Mouse (Mus musculus): ENCODE data around the gene Adamts1. TPM values are rescaled to one million over a fixed set of nuclear protein-coding genes. Genes with fewer than 3 reads are reported as not detected.

The Adamts1 gene
- 14.8 and 16.0 TPM in 2 replicates for polyA plus RNA-seq (2016; fragmentation: Nextera tagmentation; extraction: Ambion mirVana)

DNA sequence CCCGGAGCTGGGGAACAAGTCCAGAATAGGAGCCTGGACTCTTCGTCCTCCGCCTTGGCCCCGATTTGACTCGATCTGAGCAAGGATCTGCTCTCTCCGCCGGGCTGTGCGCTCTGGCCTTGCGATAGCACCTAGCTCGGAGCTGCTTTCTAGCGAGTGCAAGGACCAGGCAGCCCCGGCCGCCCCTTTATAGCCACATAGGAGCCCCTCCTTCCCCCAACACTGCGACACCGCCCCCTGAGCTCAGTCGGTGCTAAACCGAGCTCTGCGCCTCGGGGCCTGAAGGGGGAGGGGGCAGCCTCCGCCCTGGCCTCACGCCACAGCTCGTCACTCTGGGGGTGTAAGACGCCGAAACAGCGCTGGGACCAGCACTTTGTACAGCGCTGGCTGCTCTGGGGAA is at the start of gene Adamts1:
Adamts1 (minus strand) TSS at position 160 of the 400 bp plus-strand sequence.
- under 1% methylated on average over 26 of the region's 26 CpGs for WGBS
- Histone ChIP-seq H3K4me1 (peaks cover 22% of the 10 kb centered on the region), H3K36me3 (peaks cover 5% of the 10 kb centered on the region; the same call in 1 of the 2 replicates), H3K4me2 (replicated peaks) (peak within 1 kb of the TSS; percentile 99), H3K4me3 (peak within 1 kb of the TSS; percentile 62), H3K27me3 (replicated peaks) (no peaks in the 10 kb centered on the region), H3K9me3 (no peaks in the 10 kb centered on the region), H3K27ac (0 out of 2 replicates have a peak within 1 kb of the TSS, but pooled peaks have one; percentile 37), H3K9ac (peak within 1 kb of the TSS; percentile 65)
- peak; percentile 74 for ATAC-seq (ENCODE audit: low FRiP score, low read depth)

DNA sequence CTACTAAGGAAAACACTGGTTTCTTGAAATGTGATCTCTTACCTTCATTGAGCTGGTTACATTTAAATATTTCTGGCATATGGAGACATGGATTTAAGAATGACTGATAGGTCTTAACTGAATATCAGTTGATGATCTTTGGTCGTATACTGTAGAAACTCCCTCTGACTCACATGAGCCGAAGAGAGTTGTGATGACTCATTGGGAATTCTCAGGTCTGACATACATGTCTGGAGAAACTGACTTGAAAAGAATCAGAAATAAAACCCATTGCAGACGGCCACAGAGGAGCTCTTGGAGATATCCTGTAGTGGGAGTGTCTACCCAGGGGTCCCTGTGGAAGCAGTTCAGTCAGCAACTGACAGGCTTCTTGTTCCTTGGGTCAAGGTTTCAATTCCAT is 24.2 kb upstream of the Adamts1 start:
- ATAC-seq (ENCODE audit: low FRiP score, low read depth), result no peak
- H3K9ac ChIP-seq, result no peak overlapping the region
- WGBS, result 78% methylated on average over 3 of the region's 3 CpGs

GRCm38 (mm10) chr16:85822330-85822916 is 19.5 kb upstream of the Adamts1 start:
- ATAC-seq (ENCODE audit: low FRiP score, low read depth), result no peak
- no peak overlapping the region for H3K27ac ChIP-seq
- H3K4me2 ChIP-seq (replicated peaks), result no peak overlapping the region
- H3K36me3 ChIP-seq, result no peaks in the 10 kb centered on the region
- H3K4me3 ChIP-seq, result no peak overlapping the region
- 80% methylated on average over 5 of the region's 5 CpGs for WGBS
- no peaks in the 10 kb centered on the region for H3K27me3 ChIP-seq (replicated peaks)
- no peak overlapping the region for H3K9ac ChIP-seq
- H3K4me1 ChIP-seq, result no peaks in the 10 kb centered on the region
- H3K9me3 ChIP-seq, result no peaks in the 10 kb centered on the region

More for the DNA sequence above, 24.2 kb upstream of the Adamts1 start:
- H3K27me3 ChIP-seq (replicated peaks), result no peaks in the 10 kb centered on the region
- H3K9me3 ChIP-seq, result no peaks in the 10 kb centered on the region
- H3K4me1 ChIP-seq, result no peaks in the 10 kb centered on the region
- no peaks in the 10 kb centered on the region for H3K36me3 ChIP-seq
- no peak overlapping the region for H3K4me3 ChIP-seq
- H3K27ac ChIP-seq, result no peak overlapping the region
- H3K4me2 ChIP-seq (replicated peaks), result no peak overlapping the region

- Histone ChIP-seq H3K4me2 (replicated peaks) (no peak overlapping the region), H3K27ac (no peak overlapping the region), H3K27me3 (replicated peaks) (no peaks in the 10 kb centered on the region), H3K4me1 (no peaks in the 10 kb centered on the region), H3K4me3 (no peak overlapping the region), H3K9me3 (no peaks in the 10 kb centered on the region), H3K9ac (no peak overlapping the region), H3K36me3 (no peaks in the 10 kb centered on the region)
- ATAC-seq (ENCODE audit: low FRiP score, low read depth), result peak; percentile 37; the same call in 1 of the 2 replicates
- WGBS, result 64% methylated on average over 5 of the region's 5 CpGs
Observed at GRCm38 (mm10) chr16:85819808-85820458, 17.0 kb upstream of the Adamts1 start.

- Histone ChIP-seq H3K27ac (no peak overlapping the region), H3K36me3 (no peaks in the 10 kb centered on the region), H3K4me1 (no peaks in the 10 kb centered on the region), H3K9ac (no peak overlapping the region), H3K9me3 (no peaks in the 10 kb centered on the region), H3K4me3 (no peak overlapping the region), H3K27me3 (replicated peaks) (no peaks in the 10 kb centered on the region), H3K4me2 (replicated peaks) (no peak overlapping the region)
- WGBS, result 94% methylated on average over 2 of the region's 2 CpGs
- no peak for ATAC-seq (ENCODE audit: low FRiP score, low read depth)
Observed at GRCm38 (mm10) chr16:85814116-85814515, 11.2 kb upstream of the Adamts1 start.

DNA sequence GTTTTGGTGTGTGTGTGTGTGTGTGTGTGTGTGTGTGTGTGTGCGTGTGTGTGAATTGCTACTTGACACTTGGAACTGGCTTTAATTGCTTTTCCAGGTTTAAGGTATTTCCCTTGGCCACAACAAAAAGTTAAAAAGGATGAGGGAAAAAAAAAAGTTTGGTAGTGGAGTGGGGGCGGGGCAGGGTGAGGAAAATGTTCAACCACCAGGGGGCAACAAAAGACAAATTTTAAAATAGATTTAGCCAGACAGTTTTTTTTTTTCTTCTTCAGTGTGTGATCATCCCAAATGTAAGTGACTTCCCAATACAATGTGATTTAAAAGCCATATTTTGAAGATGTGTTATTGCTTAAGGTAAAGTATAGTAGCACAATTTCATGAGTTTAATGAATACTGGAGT is 4.7 kb upstream of the Adamts1 start:
- H3K9me3 ChIP-seq, result no peaks in the 10 kb centered on the region
- no peak for ATAC-seq (ENCODE audit: low FRiP score, low read depth)
- WGBS, result 26% methylated on average over 2 of the region's 2 CpGs
- no peak overlapping the region for H3K9ac ChIP-seq
- no peak overlapping the region for H3K4me3 ChIP-seq
- no peak overlapping the region; the same call in 1 of the 2 replicates for H3K4me2 ChIP-seq (replicated peaks)
- no peaks in the 10 kb centered on the region for H3K36me3 ChIP-seq
- H3K27ac ChIP-seq, result no peak overlapping the region
- H3K27me3 ChIP-seq (replicated peaks), result no peaks in the 10 kb centered on the region
- H3K4me1 ChIP-seq, result peaks cover 9% of the 10 kb centered on the region; the same call in 1 of the 2 replicates

GRCm38 (mm10) chr16:85807072-85807471 is 4.2 kb upstream of the Adamts1 start:
- WGBS, result 24% methylated on average over 3 of the region's 3 CpGs
- H3K4me1 ChIP-seq, result peaks cover 12% of the 10 kb centered on the region
- no peak overlapping the region; the same call in 1 of the 2 replicates for H3K4me2 ChIP-seq (replicated peaks)

DNA sequence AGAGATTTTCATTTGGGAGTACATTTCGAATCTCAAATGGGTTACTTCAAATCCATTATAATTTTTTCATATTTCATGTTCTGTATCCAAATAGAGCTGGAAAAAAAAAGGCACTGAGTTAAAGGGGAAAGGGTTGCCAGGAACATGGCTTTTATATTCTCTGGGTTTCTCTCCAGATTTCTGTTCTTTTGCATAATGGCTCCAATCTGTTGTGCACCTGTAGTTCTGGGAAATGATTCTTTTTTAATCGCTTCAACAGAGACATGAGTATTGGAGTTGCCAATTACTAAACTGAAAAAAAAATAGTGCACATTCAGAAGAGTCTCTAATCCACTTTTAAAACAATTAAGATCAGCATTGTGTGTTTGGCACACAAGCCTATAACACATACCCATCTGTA is 2.7 kb upstream of the Adamts1 start:
- WGBS, result 84% methylated on average over 2 of the region's 2 CpGs
- ATAC-seq (ENCODE audit: low FRiP score, low read depth), result no peak

More at GRCm38 (mm10) chr16:85807072-85807471, 4.2 kb upstream of the Adamts1 start:
- no peaks in the 10 kb centered on the region for H3K36me3 ChIP-seq
- no peak overlapping the region for H3K9ac ChIP-seq
- no peak overlapping the region for H3K4me3 ChIP-seq
- no peaks in the 10 kb centered on the region for H3K9me3 ChIP-seq
- no peak overlapping the region for H3K27ac ChIP-seq
- no peak for ATAC-seq (ENCODE audit: low FRiP score, low read depth)
- H3K27me3 ChIP-seq (replicated peaks), result no peaks in the 10 kb centered on the region

DNA sequence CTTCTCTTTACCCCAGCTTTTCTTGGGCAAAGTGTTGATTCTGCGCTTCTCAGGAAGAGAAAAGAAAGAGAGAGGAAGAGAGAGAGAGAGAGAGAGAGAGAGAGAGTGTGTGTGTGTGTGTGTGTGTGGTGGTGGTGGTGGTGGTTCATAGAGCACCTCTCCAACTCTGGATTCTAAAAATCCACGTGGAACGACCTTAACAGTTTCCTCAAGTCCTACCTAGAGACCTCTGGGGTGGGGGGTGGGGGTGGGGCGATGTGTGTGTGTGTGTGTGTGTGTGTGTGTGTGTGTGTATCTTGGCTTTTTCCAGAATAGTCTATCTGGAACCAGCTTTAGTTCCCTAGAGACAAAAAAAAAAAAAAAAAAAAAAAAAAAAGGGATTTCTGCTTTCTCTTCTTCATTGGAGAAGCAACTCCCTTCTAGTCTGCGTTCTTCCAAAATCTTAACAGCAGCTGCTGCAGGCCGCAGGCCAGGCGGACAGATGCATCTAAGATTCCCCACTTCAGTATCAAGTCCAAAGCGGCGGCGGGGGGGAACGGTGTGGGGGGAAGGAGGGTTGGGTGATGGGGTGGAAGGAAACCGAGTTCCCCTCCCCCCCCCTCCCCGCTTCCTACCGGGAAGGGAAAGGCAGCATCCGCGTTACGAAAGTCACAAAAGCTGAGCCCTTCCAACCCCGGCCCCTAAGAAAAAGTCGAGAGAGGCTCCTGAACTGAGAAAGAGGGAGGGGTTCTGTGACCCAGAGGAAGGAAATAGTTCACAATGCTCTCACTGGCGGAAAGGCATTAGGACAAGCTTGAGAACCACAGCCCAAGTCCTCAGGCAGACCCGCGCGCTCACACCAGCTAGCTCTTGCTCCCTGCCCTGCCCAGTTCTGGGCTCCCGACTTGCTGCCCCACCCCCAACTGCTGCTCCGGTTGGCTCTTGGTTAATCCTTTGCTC is 969 bp upstream of the Adamts1 start:
- Histone ChIP-seq H3K9me3 (no peaks in the 10 kb centered on the region), H3K9ac (peak overlapping the region; percentile 65), H3K4me2 (replicated peaks) (peak overlapping the region; percentile 99), H3K27ac (0 out of 2 replicates have a peak overlapping the region, but pooled peaks have one; percentile 37), H3K36me3 (no peaks in the 10 kb centered on the region; the same call in 1 of the 2 replicates), H3K4me1 (peaks cover 22% of the 10 kb centered on the region), H3K4me3 (peak overlapping the region; percentile 62), H3K27me3 (replicated peaks) (no peaks in the 10 kb centered on the region)
- peak; percentile 0; the same call in 1 of the 2 replicates for ATAC-seq (ENCODE audit: low FRiP score, low read depth)
- WGBS, result under 1% methylated on average over 25 of the region's 25 CpGs

More for the DNA sequence above, 2.7 kb upstream of the Adamts1 start:
- no peaks in the 10 kb centered on the region for H3K36me3 ChIP-seq
- peaks cover 21% of the 10 kb centered on the region for H3K4me1 ChIP-seq
- H3K9ac ChIP-seq, result no peak overlapping the region
- no peak overlapping the region for H3K4me2 ChIP-seq (replicated peaks)
- H3K27me3 ChIP-seq (replicated peaks), result no peaks in the 10 kb centered on the region
- H3K9me3 ChIP-seq, result no peaks in the 10 kb centered on the region
- H3K4me3 ChIP-seq, result no peak overlapping the region
- H3K27ac ChIP-seq, result no peak overlapping the region

DNA sequence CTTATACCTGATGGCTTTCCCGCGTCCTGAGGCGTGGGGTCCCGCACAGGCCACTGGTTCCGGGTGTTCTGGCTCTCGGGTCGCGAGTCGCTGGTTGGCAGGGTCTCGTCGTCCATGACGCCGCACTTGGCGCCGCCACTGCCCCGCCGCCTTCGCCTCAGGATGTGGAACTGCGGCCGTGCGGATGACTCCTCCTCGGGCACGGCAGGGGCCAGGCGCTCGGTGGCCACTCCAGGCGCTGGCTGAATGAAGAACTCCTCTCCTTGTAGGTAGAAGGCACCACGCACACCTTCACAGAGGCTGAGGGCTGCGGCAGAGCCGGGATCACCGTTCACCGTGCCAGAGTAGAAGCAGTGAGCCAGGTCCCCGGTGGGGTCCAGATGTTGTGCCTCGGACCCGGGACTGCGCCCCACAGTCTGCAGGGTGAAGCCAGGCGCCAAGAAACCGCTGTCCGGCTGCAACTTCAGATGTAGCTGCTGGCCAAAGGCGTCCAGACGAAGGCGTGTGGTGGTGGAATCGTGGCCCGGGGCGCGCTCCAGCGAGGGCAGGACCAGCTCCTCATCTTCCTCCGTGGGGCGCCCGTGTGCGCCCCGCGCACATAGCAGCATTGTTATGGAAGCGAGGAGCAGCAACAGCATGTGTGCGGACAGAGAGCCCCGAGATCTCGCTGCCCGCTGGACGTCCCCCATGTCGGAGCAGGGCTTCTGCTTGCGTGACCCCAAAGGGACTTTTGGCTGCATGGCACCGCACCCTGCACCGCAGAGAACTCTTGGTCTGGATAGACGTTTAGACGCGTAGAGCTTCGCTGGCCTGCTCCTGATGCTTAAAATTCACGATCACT is 722 bp downstream of the Adamts1 start:
- Histone ChIP-seq H3K36me3 (peaks cover 12% of the 10 kb centered on the region), H3K4me1 (peaks cover 22% of the 10 kb centered on the region), H3K9ac (peak overlapping the region; percentile 65), H3K4me2 (replicated peaks) (peak overlapping the region; percentile 99), H3K4me3 (peak overlapping the region; percentile 62), H3K27ac (no peak overlapping the region), H3K9me3 (no peaks in the 10 kb centered on the region), H3K27me3 (replicated peaks) (no peaks in the 10 kb centered on the region)
- peak; percentile 12 for ATAC-seq (ENCODE audit: low FRiP score, low read depth)
- WGBS, result under 1% methylated on average over 67 of the region's 67 CpGs

GRCm38 (mm10) chr16:85801252-85801651 is 1.7 kb downstream of the Adamts1 start:
- Histone ChIP-seq H3K9me3 (no peaks in the 10 kb centered on the region), H3K27ac (no peak overlapping the region), H3K36me3 (peaks cover 18% of the 10 kb centered on the region), H3K4me1 (peaks cover 22% of the 10 kb centered on the region), H3K9ac (peak overlapping the region; percentile 65; the same call in 1 of the 2 replicates), H3K4me2 (replicated peaks) (peak overlapping the region; percentile 99), H3K27me3 (replicated peaks) (no peaks in the 10 kb centered on the region), H3K4me3 (peak overlapping the region; percentile 62)
- 1% methylated on average over 23 of the region's 23 CpGs for WGBS
- ATAC-seq (ENCODE audit: low FRiP score, low read depth), result peak; percentile 68
